Mouse (Mus musculus): ENCODE results near the gene Usp43.

DNA sequence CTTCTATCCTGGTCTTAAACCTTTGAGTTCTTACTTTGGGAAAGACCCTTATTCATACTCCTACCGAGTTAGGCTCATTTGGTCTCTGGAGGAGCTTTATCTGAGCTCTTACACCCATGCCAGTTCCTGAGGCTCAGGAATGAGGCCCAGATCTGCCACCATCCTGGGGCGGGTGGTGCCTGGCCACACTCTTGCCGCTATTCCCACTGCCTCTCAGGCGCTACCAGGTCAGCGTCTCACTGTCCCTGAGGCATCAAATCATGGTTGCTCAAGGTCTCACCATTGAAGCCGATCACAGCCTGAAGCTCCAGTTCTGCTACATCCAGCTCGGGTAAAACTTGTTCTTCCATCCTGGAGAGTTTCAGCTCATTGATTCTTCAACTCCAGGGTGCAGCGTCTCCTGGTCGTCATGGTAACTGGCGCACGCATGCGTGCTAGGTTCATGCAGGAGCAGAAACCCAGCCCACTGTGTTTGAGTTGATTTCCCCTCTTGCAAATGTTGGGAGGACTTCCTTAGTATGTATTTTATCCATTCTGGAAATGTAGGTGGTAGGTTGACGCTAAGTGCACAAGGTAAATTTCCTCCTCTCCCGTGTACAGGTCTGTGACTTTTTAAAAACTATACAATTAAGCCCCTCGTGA is 43.4 kb upstream of the Usp43 start, which contains the start of gene Cfap52:
- TF ChIP-seq MYB (IDR thresholded peaks at IDR 0.05; ENCODE audit: low read depth, low read length) (no peak), EP300 (IDR thresholded peaks at IDR 0.05; ENCODE audit: low read depth in 1 of 2, low read length in 2 of 2) (no peak), ZNF384 (IDR thresholded peaks at IDR 0.05; ENCODE audit: low read depth, low read length) (no peak), CTCF (IDR thresholded peaks at IDR 0.05 in 2 of 3, conservative IDR thresholded peaks at IDR 0.05 in 1 of 3; ENCODE audit: control insufficient read depth in 1 of 3, insufficient read depth in 1 of 3, low read depth in 2 of 3, low read length in 3 of 3, poor library complexity in 1 of 3, severe bottlenecking in 1 of 3) (no peak), TAL1 (IDR thresholded peaks at IDR 0.05; ENCODE audit: low read length) (no peak), POLR2AphosphoS2 (IDR thresholded peaks at IDR 0.05; ENCODE audit: low read length) (no peak), BHLHE40 (IDR thresholded peaks at IDR 0.05; ENCODE audit: borderline replicate concordance, low read depth, low read length) (no peak), RCOR1 (IDR thresholded peaks at IDR 0.05; ENCODE audit: low read depth, low read length) (no peak), MYC (IDR thresholded peaks at IDR 0.05; ENCODE audit: low read depth, low read length) (no peak), SIN3A (IDR thresholded peaks at IDR 0.05; ENCODE audit: low read length) (peak; percentile 92), POLR2A (IDR thresholded peaks at IDR 0.05; ENCODE audit: control insufficient read depth in 1 of 2, insufficient read depth in 1 of 2, low read depth in 1 of 2, low read length in 2 of 2, poor library complexity in 1 of 2) (no peak), MAX (IDR thresholded peaks at IDR 0.05; ENCODE audit: low read length) (0 out of 2 replicates have a peak, but pooled peaks have one; percentile 12), RAD21 (IDR thresholded peaks at IDR 0.05; ENCODE audit: low read depth, low read length) (no peak), NELFE (IDR thresholded peaks at IDR 0.05; ENCODE audit: low read depth, low read length) (peak; percentile 57)

Data from MEL (cell line).